Mouse (Mus musculus) cerebellum, postnatal 10 days (tissue): Measurements from ENCODE around the gene Muc1.
"Not testable (repeated sequence)": the region's sequence is repeated elsewhere in the genome, so short reads cannot be mapped to it uniquely, and the experiment has no call there.

Source experiments
- DNase-seq, 2 experiments: peaks; one replicate each; pipeline ENCODE4 v3.0.0; 2021; ENCODE audit warnings: mixed read lengths in 2 of 2

Gene Muc1

GRCm38 (mm10) chr3:89210162-89210561, 18.7 kb upstream of the Muc1 start:
- DNase-seq = no peak

GRCm38 (mm10) chr3:89210731-89211130, 18.1 kb upstream of the Muc1 start:
- DNase-seq = peak in 1 of 2 experiments; percentile 47

GRCm38 (mm10) chr3:89213803-89214530, 14.9 kb upstream of the Muc1 start:
- peak; percentile 96 to 97 for DNase-seq

- DNase-seq = no peak
Measured at GRCm38 (mm10) chr3:89214681-89215411, 14.0 kb upstream of the Muc1 start, which contains the start of gene Thbs3. TSS of gene Thbs3 (plus strand) at chr3:89215180.

- peak; percentile 94 to 95 for DNase-seq
Measured at GRCm38 (mm10) chr3:89215853-89216252, 13.0 kb upstream of the Muc1 start.

- not testable (repeated sequence) for DNase-seq
Measured at GRCm38 (mm10) chr3:89216407-89216806, 12.4 kb upstream of the Muc1 start.

GRCm38 (mm10) chr3:89218271-89218670, 10.6 kb upstream of the Muc1 start:
- no peak for DNase-seq

GRCm38 (mm10) chr3:89219546-89219945, 9.3 kb upstream of the Muc1 start:
- no peak for DNase-seq

- no peak for DNase-seq
Measured at GRCm38 (mm10) chr3:89221167-89221566, 7.7 kb upstream of the Muc1 start.

GRCm38 (mm10) chr3:89224796-89225195, 4.1 kb upstream of the Muc1 start:
- DNase-seq = no peak

GRCm38 (mm10) chr3:89225321-89225815, 3.5 kb upstream of the Muc1 start:
- DNase-seq = no peak

GRCm38 (mm10) chr3:89225918-89226317, 2.9 kb upstream of the Muc1 start:
- DNase-seq = no peak

GRCm38 (mm10) chr3:89226361-89226760, 2.5 kb upstream of the Muc1 start:
- DNase-seq = no peak

- no peak for DNase-seq
Measured at GRCm38 (mm10) chr3:89226900-89227299, 2.0 kb upstream of the Muc1 start, which contains the start of gene Mtx1. TSS of gene Mtx1 (minus strand) at chr3:89227088.

- DNase-seq = peak; percentile 77 to 83
Measured at GRCm38 (mm10) chr3:89227307-89228179, 1.3 kb upstream of the Muc1 start.

GRCm38 (mm10) chr3:89228180-89228549, 692 bp upstream of the Muc1 start:
- DNase-seq = peak; percentile 94 to 96

- no peak for DNase-seq
Measured at GRCm38 (mm10) chr3:89229276-89229675, 419 bp downstream of the Muc1 start.

GRCm38 (mm10) chr3:89230561-89230960, 1.7 kb downstream of the Muc1 start:
- no peak for DNase-seq

GRCm38 (mm10) chr3:89231345-89231744, 2.5 kb downstream of the Muc1 start:
- no peak for DNase-seq

- DNase-seq = peak; percentile 54 to 55
Measured at GRCm38 (mm10) chr3:89231772-89232275, 3.0 kb downstream of the Muc1 start.

- no peak for DNase-seq
Measured at GRCm38 (mm10) chr3:89232614-89233013, 3.8 kb downstream of the Muc1 start.

GRCm38 (mm10) chr3:89233562-89234110, 4.8 kb downstream of the Muc1 start:
- no peak for DNase-seq
